Mouse (Mus musculus): Measurements from ENCODE around the gene Bloc1s6.
A peak's percentile ranks its signal among the peaks of the same experiment; 100 is the strongest.

The Bloc1s6 gene

GRCm38 (mm10) chr2:122737894-122738830 lies at the start of gene Bloc1s6:
TSS of gene Bloc1s6 (plus strand) at chr2:122738503.
- peak; percentile 89 for DNase-seq

GRCm38 (mm10) chr2:122697526-122697925 lies 40.8 kb upstream of the Bloc1s6 start:
- no peak for DNase-seq

GRCm38 (mm10) chr2:122701012-122701411 lies 37.3 kb upstream of the Bloc1s6 start:
- DNase-seq = no peak

- DNase-seq = peak; percentile 24
These were observed 36.5 kb upstream of the Bloc1s6 start for GRCm38 (mm10) chr2:122701871-122702180.

GRCm38 (mm10) chr2:122702181-122703036 lies 35.9 kb upstream of the Bloc1s6 start, which contains the start of gene Slc30a4:
TSS of gene Slc30a4 (minus strand) at chr2:122702663.
- DNase-seq = peak; percentile 75

GRCm38 (mm10) chr2:122704572-122704971 lies 33.7 kb upstream of the Bloc1s6 start:
- no peak for DNase-seq

- no peak for DNase-seq
These were observed 30.2 kb upstream of the Bloc1s6 start for GRCm38 (mm10) chr2:122708080-122708479.

GRCm38 (mm10) chr2:122709156-122709555 lies 29.1 kb upstream of the Bloc1s6 start:
- no peak for DNase-seq

- no peak for DNase-seq
These were observed 26.4 kb upstream of the Bloc1s6 start for GRCm38 (mm10) chr2:122711911-122712310.

GRCm38 (mm10) chr2:122712848-122713247 lies 25.5 kb upstream of the Bloc1s6 start:
- no peak for DNase-seq

GRCm38 (mm10) chr2:122715148-122715692 lies 23.1 kb upstream of the Bloc1s6 start:
- DNase-seq = no peak

GRCm38 (mm10) chr2:122716301-122716842 lies 21.9 kb upstream of the Bloc1s6 start:
- DNase-seq = no peak

- no peak for DNase-seq
These were observed 19.1 kb upstream of the Bloc1s6 start for GRCm38 (mm10) chr2:122719232-122719631.

GRCm38 (mm10) chr2:122720564-122720963 lies 17.7 kb upstream of the Bloc1s6 start:
- peak; percentile 61 for DNase-seq

- peak; percentile 57 for DNase-seq
These were observed 12.7 kb upstream of the Bloc1s6 start for GRCm38 (mm10) chr2:122725604-122726003.

- no peak for DNase-seq
These were observed 6.8 kb upstream of the Bloc1s6 start for GRCm38 (mm10) chr2:122731456-122731855.

GRCm38 (mm10) chr2:122739023-122739422 lies 720 bp downstream of the Bloc1s6 start:
- no peak for DNase-seq

- no peak for DNase-seq
These were observed 8.2 kb downstream of the Bloc1s6 start for GRCm38 (mm10) chr2:122746461-122746860.

GRCm38 (mm10) chr2:122753739-122754343 lies 15.5 kb downstream of the Bloc1s6 start:
- DNase-seq = peak; percentile 73

- DNase-seq = no peak
These were observed 21.5 kb downstream of the Bloc1s6 start for GRCm38 (mm10) chr2:122759791-122760190.

GRCm38 (mm10) chr2:122762991-122763390 lies 24.7 kb downstream of the Bloc1s6 start:
- DNase-seq = no peak

GRCm38 (mm10) chr2:122764526-122764925 lies 26.2 kb downstream of the Bloc1s6 start:
- peak; percentile 17 for DNase-seq

Measured in thymus, postnatal 25 days (tissue).